Mouse (Mus musculus) cerebellum, adult (tissue): ENCODE results near the gene 1700016K19Rik.
A peak's percentile ranks its signal among the peaks of the same experiment; 100 is the strongest.

Experiments
- ATAC-seq: cut with Nextera tagmentation; 2 replicates; pipeline ENCODE4 v1.9.2; 2017; ENCODE audit warnings: mild to moderate bottlenecking, moderate library complexity, mixed read lengths; ENCODE audit not compliant: insufficient number of reproducible peaks, low FRiP score, low TSS enrichment

Gene 1700016K19Rik

GRCm38 (mm10) chr11:76027139-76028071 is 27.7 kb downstream of the 1700016K19Rik start, which contains the start of gene Rflnb:
Rflnb (minus strand) TSS chr11:76027782.
- ATAC-seq, result peak; percentile 75; the same call in 1 of the 2 replicates

GRCm38 (mm10) chr11:76028072-76028465 is 28.4 kb downstream of the 1700016K19Rik start:
- peak; percentile 11; the same call in 1 of the 2 replicates for ATAC-seq

- no peak for ATAC-seq
Observed at GRCm38 (mm10) chr11:76033359-76033758, 33.6 kb downstream of the 1700016K19Rik start.

GRCm38 (mm10) chr11:76033836-76034235 is 34.1 kb downstream of the 1700016K19Rik start:
- no peak for ATAC-seq

GRCm38 (mm10) chr11:76035182-76035581 is 35.5 kb downstream of the 1700016K19Rik start:
- 0 out of 2 replicates have a peak, but pooled peaks have one; percentile 26 for ATAC-seq

GRCm38 (mm10) chr11:76037581-76038294 is 38.0 kb downstream of the 1700016K19Rik start:
- no peak for ATAC-seq

GRCm38 (mm10) chr11:76039271-76040053 is 39.8 kb downstream of the 1700016K19Rik start:
- ATAC-seq, result peak; percentile 77; the same call in 1 of the 2 replicates

GRCm38 (mm10) chr11:76040106-76040505 is 40.4 kb downstream of the 1700016K19Rik start:
- no peak for ATAC-seq

GRCm38 (mm10) chr11:76040761-76041376 is 41.2 kb downstream of the 1700016K19Rik start:
- no peak for ATAC-seq

- ATAC-seq, result no peak
Observed at GRCm38 (mm10) chr11:76042041-76042638, 42.4 kb downstream of the 1700016K19Rik start.

- no peak for ATAC-seq
Observed at GRCm38 (mm10) chr11:76042882-76043281, 43.2 kb downstream of the 1700016K19Rik start.

GRCm38 (mm10) chr11:76044468-76044867 is 44.8 kb downstream of the 1700016K19Rik start:
- ATAC-seq, result no peak

GRCm38 (mm10) chr11:76045367-76045766 is 45.7 kb downstream of the 1700016K19Rik start:
- ATAC-seq, result no peak

GRCm38 (mm10) chr11:76050509-76050908 is 50.8 kb downstream of the 1700016K19Rik start:
- ATAC-seq, result no peak

- no peak for ATAC-seq
Observed at GRCm38 (mm10) chr11:76050967-76051512, 51.3 kb downstream of the 1700016K19Rik start.

- ATAC-seq, result peak; percentile 64; the same call in 1 of the 2 replicates
Observed at GRCm38 (mm10) chr11:76052496-76052895, 52.8 kb downstream of the 1700016K19Rik start.
